Mouse (Mus musculus): ENCODE results near the gene Il1rl1. TPM values are rescaled to one million over a fixed set of nuclear protein-coding genes. Genes with fewer than 3 reads are reported as not detected.

The Il1rl1 gene
- total and polyA plus RNA-seq, 3 experiments, result 44.4 to 68.4 TPM; not detected in 1

GRCm38 (mm10) chr1:40430143-40430834 is 919 bp downstream of the Il1rl1 start (continued):
- no peak for TF ChIP-seq ZKSCAN1 (IDR thresholded peaks at IDR 0.05; ENCODE audit: low read depth, low read length)
- TF ChIP-seq CTCF (IDR thresholded peaks at IDR 0.05 in 2 of 3, conservative IDR thresholded peaks at IDR 0.05 in 1 of 3; ENCODE audit: control insufficient read depth in 1 of 3, insufficient read depth in 1 of 3, low read depth in 2 of 3, low read length in 3 of 3, poor library complexity in 1 of 3, severe bottlenecking in 1 of 3), result no peak
- TF ChIP-seq E2F4 (IDR thresholded peaks at IDR 0.05; ENCODE audit: borderline replicate concordance, low read depth, low read length), result no peak

- Histone ChIP-seq H3K27me3 (ENCODE audit: control insufficient read depth in 1 of 2, insufficient read depth in 2 of 2, low read length in 2 of 2) (no peaks in the 10 kb centered on the region), H3K9me3 (replicated peaks; ENCODE audit: insufficient read depth, low read length) (no peaks in the 10 kb centered on the region), H3K36me3 (ENCODE audit: control insufficient read depth in 1 of 2, insufficient read depth in 2 of 2, low read length in 2 of 2) (peaks cover 0 to 71% of the 10 kb centered on the region in 2 experiments; a peak in 2 of 4 replicates), H3K79me2 (ENCODE audit: control insufficient read depth, insufficient read depth, low read length, poor library complexity) (peaks cover 59% of the 10 kb centered on the region), H3K9ac (ENCODE audit: control insufficient read depth, low read depth, low read length, poor library complexity, severe bottlenecking) (peak overlapping the region; percentile 15; the same call in 1 of the 2 replicates), H3K27ac (ENCODE audit: control insufficient read depth, low read depth, low read length) (peak overlapping the region; percentile 30), H3K4me1 (ENCODE audit: control insufficient read depth in 1 of 2, insufficient read depth in 2 of 2, low read length in 2 of 2) (peaks cover 26 to 61% of the 10 kb centered on the region in 2 experiments), H3K4me3 (ENCODE audit: control insufficient read depth in 1 of 2, insufficient read depth in 1 of 2, low read depth in 2 of 2, low read length in 2 of 2) (peak overlapping the region; percentile 15 to 56; a peak in 3 of 4 replicates)
- DNase-seq (ENCODE audit: low read depth, low spot score), result peak; percentile 37
- TF ChIP-seq SIN3A (IDR thresholded peaks at IDR 0.05; ENCODE audit: low read length) (peak; percentile 51), TCF12 (IDR thresholded peaks at IDR 0.05; ENCODE audit: low read depth, low read length) (peak; percentile 71; the same call in 1 of the 2 replicates), ZC3H11A (IDR thresholded peaks at IDR 0.05; ENCODE audit: low read depth, low read length) (no peak), ETS1 (IDR thresholded peaks at IDR 0.05; ENCODE audit: low read depth, low read length) (peak; percentile 48), MEF2A (IDR thresholded peaks at IDR 0.05; ENCODE audit: extremely low read depth, insufficient replicate concordance, low read depth, low read length, poor library complexity, severe bottlenecking) (no peak), GATA1 (IDR thresholded peaks at IDR 0.05; ENCODE audit: low read depth, low read length) (peak; percentile 72; the same call in 1 of the 2 replicates), EP300 (IDR thresholded peaks at IDR 0.05; ENCODE audit: low read depth in 1 of 2, low read length in 2 of 2) (peak in 1 of 2 experiments; percentile 66; a peak in 3 of 4 replicates)
Observed at GRCm38 (mm10) chr1:40432169-40432568, 2.8 kb downstream of the Il1rl1 start.

GRCm38 (mm10) chr1:40435936-40436335 is 6.6 kb downstream of the Il1rl1 start:
- Histone ChIP-seq H3K27ac (ENCODE audit: control insufficient read depth, low read depth, low read length) (no peak overlapping the region), H3K4me3 (ENCODE audit: control insufficient read depth in 1 of 2, insufficient read depth in 1 of 2, low read depth in 2 of 2, low read length in 2 of 2) (no peak overlapping the region), H3K4me1 (ENCODE audit: control insufficient read depth in 1 of 2, insufficient read depth in 2 of 2, low read length in 2 of 2) (peaks cover 16 to 43% of the 10 kb centered on the region in 2 experiments), H3K27me3 (ENCODE audit: control insufficient read depth in 1 of 2, insufficient read depth in 2 of 2, low read length in 2 of 2) (no peaks in the 10 kb centered on the region), H3K9ac (ENCODE audit: control insufficient read depth, low read depth, low read length, poor library complexity, severe bottlenecking) (no peak overlapping the region), H3K9me3 (replicated peaks; ENCODE audit: insufficient read depth, low read length) (no peaks in the 10 kb centered on the region), H3K36me3 (ENCODE audit: control insufficient read depth in 1 of 2, insufficient read depth in 2 of 2, low read length in 2 of 2) (peaks cover 10 to 50% of the 10 kb centered on the region in 2 experiments), H3K79me2 (ENCODE audit: control insufficient read depth, insufficient read depth, low read length, poor library complexity) (peaks cover 65% of the 10 kb centered on the region)
- TF ChIP-seq GATA1 (IDR thresholded peaks at IDR 0.05; ENCODE audit: low read depth, low read length) (no peak), ETS1 (IDR thresholded peaks at IDR 0.05; ENCODE audit: low read depth, low read length) (no peak), GABPA (IDR thresholded peaks at IDR 0.05; ENCODE audit: low read depth, low read length) (no peak), KAT2A (conservative IDR thresholded peaks at IDR 0.05; ENCODE audit: low read depth, low read length) (no peak)
- DNase-seq (ENCODE audit: low read depth, low spot score), result no peak

Data from MEL (cell line).